Mouse (Mus musculus) embryo, embryonic 10 days (tissue): ENCODE results near the gene Pde8a.
"Not testable (repeated sequence)": the region's sequence is repeated elsewhere in the genome, so short reads cannot be mapped to it uniquely, and the experiment has no call there.

Experiments used
- DNase-seq: peaks from one replicate; pipeline ENCODE4 v3.0.0-alpha.2; 2015; ENCODE audit warnings: low spot score

Gene Pde8a

DNA sequence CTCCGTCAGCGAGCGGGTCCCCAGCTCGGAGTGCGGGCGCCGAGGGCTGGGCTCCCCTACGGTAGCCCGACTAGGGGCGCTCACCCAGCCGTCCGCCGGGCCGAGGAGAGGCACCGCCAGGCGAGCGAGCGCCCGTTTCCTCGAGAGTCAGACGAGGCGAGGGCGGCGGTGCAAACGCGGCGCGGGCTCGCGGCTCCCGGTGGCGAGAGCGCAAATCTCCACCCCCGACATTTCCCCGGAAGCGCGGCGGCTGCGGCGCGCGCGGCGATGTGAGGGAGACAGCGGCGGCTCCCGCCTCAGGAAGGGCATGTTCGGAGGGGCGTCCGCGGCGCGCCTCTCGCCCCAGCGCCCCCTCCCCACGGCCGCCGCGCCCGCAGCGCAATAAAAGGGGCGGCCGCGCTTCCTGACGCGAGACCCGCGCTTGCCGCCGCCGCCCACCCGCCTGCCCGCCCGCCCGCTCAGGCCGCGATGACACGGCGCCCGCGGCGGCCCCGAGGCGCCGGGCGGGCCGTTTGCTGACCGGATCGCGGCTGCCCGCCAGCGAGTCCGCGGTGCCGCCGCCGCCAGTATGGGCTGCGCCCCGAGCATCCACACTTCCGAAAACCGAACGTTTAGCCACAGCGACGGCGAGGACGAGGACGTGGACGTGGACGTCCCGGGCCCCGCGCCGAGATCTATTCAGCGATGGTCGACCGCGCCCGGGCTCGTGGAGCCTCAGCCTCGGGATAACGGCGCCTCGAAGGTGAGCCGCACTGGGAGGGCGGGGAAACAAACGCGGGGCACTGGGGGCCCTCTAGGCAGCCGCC lies at the start of gene Pde8a:
TSS of gene Pde8a (plus strand) at position 250 of the 806 bp plus-strand sequence.
- no peak for DNase-seq

DNA sequence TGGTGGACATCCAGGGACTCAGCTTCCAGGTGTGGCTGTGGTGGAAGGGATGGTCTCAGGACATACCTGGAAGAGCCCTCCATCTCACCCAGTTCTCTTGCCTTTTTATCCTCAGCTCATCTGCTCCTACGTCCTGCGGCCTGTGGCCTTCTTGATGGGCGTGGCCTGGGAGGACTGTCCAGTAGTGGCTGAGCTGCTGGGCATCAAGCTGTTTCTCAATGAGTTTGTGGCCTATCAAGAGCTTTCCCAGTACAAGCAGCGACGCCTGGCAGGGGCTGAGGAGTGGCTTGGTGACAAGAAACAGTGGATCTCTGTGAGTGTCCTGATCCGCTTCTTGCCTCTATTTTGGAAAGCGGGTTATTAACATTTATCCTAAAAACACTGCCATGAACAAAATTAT lies 49.0 kb upstream of the Pde8a start:
- DNase-seq: no peak

DNA sequence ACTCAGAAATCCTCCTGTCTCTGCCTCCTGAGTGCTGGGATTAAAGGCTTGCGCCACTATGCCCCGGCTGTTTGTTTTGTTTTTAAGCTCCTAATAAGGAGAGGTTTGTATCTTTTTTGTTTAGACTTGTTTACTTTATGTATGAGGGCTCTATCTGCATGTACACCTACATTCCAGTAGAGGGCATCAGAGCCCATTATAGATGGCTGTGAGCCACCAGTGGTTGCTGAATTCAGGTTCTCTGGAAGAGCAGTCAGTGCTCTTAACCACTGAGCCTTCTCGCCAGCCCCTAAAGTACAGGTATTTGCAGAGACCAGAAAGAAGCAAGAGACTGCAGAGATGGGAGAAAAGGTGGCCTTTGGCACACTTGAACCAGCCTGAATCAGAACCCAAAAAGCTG lies 46.3 kb upstream of the Pde8a start:
- DNase-seq: peak; percentile 77

DNA sequence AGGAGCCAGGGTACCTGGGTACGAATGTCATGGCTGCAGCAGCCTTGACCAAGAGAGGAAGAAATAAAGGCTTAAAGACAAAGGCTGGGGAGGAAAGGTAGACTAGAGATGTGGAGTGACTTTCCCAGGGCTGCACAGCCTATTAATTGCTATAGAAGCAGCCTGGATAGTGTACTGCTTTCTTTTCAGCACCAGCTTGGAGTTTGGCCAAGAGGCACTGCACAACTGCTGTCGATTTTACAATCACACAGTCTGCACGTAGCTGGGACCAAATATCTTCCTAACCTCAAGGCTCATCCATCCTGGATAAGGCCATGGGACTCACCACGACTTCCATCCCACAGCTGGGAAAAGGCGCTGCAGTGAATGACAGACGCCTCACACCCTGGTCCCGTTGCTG lies 44.0 kb upstream of the Pde8a start:
- no peak for DNase-seq

DNA sequence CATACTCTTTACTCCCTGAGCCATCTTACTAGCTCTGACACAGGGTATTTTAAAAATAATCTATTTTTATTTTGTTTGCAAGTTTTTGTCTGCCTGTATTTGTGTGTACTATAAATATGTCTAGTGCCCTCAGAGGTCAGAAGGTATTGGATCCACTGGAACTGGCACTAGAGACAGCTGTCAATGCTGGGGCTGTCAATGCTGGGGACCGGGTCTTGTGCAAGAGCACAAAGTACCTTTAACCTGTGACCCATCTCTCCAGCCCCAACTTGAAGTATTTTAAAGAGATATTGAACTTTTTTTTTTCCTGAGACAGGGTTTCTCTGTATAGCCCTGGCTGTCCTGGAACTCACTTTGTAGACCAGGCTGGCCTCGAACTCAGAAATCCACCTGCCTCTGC lies 39.5 kb upstream of the Pde8a start:
- no peak for DNase-seq

DNA sequence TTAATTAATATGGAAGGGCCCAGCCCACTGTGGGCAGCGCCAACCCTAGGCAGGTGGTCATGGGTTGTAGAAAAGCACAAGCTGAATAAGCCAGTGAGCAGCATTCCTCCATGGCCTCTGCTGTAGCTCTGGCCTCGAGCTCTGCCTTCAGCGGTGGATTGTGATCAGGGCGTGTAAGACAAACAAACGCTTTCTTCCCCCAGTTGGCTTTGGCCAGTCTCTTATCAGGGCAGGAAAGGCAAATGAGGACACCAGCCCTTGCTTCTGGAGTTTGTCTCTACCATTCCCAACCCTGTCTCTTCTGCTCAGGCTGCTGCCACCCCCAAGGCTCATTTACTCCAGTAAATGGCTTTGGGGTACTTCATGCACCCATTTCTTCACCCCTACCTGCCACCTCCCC lies 38.7 kb upstream of the Pde8a start:
- no peak for DNase-seq

DNA sequence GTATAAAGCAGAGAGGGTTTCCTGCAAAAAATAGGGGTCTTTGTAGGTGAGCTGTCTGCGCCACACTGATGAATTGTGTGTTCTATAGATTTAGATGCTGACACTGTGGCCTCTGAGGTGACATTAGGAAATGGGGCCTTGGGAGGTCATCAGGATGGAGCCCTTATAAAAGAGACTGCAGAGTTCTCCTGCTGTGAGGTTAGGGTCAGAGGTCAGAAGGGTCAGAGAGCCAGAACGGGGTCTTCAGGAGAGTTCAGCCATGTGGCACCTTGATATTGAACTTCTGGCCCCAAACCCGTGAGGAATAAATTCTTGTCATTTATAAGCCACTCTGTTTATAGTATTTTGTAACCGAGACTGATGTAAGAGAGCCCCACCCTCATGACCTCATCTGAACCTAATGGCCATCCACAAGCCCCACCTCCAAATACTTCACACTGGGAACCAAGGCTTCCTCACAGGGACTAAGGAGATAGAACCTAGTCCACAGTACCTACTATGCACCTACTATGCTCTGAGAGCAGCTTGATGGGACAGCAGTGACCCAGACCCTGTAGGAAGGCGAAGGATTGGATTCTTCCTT lies 37.1 kb upstream of the Pde8a start:
- DNase-seq: peak; percentile 53

DNA sequence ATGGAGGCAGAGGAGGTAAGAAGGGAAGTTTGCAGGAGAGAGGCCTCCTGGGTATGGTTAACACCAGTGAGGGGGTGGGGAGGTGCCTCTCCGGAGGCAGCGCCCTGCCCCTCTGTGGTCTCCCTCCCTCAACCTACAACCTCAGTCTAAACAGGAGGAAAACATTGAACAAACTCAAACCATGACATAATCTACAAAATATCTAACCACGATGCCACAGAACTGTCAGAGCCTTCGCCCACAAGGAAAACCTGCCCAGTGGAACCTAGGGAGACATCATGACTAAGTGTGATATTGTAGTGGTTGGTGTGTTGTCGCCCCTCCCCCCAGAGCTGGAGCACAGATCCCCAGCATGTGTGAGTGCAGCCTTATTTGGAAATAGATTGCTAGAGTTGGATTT lies 33.9 kb upstream of the Pde8a start:
- no peak for DNase-seq

DNA sequence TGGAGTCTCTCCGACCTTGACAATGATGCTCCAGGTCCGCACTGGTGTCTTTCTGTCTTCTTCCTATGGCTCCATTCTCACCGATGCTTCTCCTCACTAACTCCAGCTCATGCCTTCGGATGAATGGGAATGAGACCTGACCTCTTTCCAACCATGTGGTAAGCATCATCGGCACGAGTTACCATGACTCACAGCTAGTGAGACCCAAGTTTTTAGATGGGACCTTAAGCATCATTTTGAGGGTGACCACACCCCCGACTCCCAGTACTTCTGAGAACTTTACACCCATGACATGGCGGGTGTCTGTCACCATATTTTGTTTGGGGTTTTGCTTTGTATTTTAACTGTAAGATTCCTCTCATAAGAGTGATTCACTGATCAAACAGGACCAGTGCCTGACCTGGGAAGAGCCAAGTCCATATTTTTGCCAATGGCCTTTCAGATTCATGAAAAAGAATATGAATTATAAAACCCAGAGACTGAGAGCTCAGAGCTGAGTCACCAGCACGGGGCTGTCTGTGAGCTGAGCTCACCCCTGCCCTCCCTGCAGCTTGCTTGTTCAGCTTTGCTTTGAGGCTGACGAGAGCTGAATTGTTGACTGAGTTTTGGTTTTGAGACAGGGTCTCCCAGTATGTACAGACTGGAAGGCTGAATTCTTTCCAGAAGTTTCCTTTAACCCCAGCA lies 30.8 kb upstream of the Pde8a start:
- no peak for DNase-seq

DNA sequence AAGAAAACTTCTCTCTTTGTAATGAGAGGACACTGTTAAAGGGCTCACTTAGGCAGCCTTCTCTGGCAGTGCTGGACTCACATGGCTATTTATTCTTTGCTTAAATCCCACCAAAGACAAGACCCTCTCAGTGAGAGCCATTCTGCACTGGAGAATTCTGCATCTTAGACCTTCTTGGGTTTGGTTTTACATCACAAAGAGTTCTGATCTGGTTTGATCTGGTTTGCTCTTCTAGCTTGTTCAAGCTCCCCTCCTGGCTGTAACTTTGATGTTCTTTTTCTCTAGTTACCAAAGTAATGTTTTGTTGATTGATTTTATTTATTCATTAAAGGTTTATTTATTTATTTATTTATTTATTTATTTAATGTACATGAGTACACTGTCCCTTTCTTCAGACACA lies 30.2 kb upstream of the Pde8a start:
- no peak for DNase-seq

DNA sequence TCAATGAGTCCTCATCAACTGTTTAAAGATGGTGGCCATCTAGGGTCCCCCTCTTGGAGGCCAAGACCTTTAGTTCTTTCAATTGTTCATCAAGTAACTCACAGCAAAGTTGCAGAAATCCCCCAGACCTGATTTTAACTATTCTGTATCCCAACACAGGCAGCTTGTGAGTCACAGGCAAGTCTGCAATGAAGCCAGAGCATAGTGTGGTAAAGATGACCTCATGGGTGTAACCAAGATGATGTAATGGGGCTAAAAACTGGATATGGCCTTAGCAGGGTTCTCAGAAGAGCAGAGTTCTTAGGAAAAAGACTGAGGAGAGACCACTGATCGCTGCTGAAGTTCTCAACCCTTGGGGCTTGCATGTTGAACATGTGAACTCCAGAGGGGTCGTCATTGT lies 29.3 kb upstream of the Pde8a start:
- no peak for DNase-seq

DNA sequence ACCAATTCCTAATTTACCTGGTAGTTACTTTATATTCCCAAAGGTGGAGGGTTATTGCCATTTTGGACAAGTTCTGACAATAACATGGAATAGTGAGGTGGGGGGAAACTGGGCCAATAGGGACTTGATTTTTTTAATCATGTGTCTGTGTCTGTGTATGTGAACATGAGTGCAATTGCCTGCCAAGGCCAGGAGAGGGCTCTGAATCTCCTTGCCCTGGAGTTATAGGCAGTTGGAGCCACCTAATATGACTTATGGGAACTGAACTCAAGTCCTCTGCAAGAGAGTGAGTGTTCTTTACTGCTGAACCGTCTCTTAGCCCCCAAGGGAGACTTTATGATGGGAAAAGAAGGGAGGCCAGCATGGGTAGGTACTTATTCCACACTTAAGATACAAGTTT lies 28.7 kb upstream of the Pde8a start:
- no peak for DNase-seq

DNA sequence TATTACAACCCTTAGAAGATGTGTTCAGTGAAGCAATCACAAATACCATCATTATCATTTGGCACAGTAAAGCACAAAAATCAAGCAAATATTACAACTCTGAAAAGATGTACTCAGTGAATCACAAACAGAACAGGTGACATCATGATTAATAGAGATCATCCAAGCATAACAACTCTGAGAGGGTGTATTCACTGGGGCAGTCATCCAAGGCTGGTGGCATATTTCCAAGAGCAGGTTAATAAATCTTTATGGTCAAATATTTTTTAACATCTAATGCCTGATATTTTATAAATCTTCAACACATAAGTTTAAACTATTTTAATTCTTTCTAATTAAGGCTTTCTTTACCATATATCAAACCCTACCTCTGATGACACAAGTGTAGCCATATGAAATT lies 27.4 kb upstream of the Pde8a start:
- DNase-seq: not testable (repeated sequence)

DNA sequence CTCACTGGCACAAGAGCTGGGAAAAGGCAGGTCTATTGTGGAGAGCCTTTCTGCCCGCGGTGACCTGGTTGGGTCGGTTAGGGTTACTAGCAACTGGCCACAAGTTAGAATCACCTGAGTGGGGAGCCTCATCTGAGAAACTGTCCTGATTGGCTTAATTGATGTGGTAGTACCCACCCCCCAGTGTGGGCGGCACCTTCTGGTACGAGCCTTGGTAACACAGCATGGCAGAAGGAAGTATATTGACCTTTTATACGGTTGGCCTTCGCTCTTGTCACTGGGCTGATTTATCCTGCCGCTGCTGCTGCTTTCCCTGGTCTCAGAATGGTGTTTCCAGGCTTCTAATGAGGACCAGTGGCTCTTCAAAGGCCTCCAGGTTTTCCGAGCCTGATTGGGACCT lies 24.2 kb upstream of the Pde8a start:
- no peak for DNase-seq

DNA sequence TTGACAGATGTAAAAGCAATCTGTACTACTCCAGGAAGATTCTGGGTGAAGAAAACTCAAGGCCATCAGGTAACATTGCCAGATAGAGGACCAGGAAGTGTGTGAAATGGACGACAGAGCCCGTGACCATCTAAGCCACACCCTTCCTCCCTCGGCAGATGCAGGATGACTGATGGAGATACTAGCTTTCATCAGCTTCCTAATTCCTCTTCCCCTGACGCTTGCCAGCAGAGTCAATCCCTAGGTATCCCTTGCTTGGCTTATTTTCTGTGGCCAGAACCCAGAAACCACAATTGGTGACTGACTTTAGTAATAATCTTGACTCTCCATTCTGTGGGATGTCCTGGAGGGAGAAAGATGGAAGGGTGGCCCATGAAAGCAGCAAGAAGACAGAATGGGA lies 17.9 kb upstream of the Pde8a start:
- DNase-seq: no peak

DNA sequence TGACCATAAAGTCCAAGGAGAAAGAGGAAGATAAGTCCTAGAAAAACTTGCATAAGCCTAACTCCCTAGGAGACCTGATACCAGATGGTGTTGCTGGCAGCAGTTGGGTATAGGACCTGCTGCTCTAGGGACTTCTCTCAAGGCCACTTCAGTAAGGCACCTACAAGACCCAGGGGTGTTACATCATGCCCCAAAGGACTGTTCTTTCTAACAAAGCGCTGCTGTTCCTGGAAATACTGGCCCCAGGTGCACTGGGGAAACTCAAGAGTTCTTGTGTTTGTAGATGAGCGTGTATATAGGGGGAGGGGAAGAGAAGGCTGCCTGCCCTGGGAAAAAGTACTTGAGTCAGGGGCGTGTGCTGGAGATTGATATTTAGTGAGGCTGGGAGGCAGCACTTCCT lies 16.6 kb upstream of the Pde8a start:
- no peak for DNase-seq

DNA sequence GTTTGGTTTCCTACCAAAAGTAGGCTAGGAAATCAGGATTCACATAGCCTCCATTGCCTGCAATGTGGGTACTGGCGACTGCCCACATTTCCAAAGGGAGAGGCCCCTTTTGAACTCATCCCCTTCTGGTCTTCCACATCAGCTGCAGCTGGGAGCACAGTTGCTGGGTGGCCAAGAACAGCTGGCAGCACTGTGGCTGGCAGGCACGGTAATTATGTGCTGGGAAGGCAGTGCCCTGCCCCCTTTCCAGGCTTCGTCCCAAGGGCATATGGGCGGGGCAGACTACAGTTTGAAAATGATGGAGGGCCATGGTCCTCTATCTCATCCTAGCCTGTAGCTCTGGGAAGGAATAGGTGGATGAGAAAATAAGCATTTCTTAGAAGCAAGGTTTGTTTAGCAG lies 14.9 kb upstream of the Pde8a start:
- no peak for DNase-seq

DNA sequence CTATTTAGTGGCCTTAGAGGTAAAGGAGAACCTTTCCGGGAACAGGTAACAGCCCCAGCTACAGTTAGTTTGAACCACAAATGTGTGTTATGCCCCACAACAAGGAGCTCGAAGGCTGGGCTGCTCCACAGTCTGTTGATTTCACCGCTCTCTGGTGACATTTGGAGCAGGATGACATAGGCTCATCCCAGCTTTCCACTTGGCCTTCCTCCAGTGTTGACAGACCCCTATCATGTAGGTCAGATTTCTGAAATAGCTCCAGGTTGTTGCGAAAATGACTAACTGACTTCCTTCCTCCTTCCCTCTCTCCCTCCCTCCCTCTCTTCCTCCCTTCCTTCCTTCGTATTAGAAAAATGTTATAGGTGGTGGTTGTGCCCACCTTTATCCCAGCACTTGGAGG lies 14.3 kb upstream of the Pde8a start:
- DNase-seq: no peak

DNA sequence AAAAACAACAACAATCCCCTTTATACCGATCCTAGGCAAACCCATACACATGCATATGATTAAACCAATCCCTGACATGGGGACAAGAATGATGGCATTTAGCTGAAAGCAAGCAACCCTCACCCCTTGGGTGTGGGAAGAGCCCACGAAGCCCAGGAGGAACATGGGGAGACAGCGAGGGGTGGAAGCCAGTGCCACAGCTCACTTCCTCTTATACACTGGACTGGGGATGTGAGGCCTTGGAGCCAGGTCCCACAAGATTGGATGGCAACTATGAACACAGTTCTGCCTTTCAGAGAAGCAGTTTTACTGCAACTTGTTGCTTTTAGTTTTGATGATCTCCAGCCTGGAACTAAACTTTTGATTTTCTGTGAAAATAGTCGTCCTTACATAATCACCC lies 13.6 kb upstream of the Pde8a start:
- DNase-seq: no peak

DNA sequence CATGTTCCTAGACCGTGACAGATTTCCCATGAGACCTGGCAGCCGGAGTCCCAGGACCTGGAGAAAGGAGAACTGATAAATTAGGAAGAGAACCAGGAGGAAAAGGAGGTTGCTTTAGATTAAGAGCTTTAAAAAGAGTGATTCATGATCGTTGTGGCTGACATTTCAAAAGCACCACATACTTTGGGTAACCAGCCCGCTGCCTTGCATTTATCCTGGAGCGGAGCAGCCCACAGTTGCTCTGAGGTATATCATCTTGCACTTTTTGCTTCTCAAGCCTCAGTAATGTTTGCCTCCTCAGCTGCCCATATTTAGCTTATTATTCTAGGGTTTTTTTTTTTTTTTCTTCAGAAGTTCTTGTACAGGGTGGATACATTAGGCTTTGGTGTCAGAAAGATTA lies 11.0 kb upstream of the Pde8a start:
- DNase-seq: no peak

DNA sequence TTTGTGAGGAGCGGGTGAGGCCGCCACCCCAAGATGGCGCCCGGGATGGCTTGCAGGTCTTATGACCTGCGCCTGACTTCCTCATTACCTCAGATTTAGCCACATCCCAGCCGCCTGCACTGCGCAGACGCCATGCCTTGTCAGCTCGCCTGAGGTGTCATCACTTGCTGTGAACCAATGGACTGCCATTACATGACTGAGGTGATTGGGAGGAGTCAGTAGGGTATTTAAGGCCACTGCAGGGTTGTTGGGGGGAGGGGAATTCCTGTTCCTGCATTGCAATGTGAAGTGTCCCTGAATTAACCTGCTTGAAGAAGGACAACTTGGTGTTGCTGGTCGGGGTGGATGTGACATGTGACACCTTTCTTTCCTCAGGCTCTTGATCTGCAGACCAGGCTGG lies 9.8 kb upstream of the Pde8a start:
- DNase-seq: not testable (repeated sequence)

DNA sequence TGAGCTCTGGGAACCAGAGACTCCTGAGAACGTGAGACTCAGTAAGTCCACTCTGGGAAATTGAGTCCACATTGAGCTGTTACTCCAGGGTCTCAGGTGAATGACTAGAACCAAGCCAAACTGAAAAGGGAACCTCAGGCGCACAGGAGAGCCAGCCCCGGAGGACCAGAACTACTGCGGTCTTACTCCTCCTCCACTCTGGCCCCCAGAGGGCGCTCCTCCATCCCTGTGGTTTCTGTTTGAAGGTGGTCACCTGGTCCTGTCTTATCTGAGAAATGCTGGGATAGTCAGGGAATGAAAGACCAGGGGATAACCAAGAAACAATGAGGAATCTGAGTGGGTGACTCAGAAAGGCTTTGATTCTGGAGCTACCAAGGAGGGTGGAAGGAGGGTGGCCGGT lies 4.5 kb upstream of the Pde8a start:
- peak; percentile 71 for DNase-seq

DNA sequence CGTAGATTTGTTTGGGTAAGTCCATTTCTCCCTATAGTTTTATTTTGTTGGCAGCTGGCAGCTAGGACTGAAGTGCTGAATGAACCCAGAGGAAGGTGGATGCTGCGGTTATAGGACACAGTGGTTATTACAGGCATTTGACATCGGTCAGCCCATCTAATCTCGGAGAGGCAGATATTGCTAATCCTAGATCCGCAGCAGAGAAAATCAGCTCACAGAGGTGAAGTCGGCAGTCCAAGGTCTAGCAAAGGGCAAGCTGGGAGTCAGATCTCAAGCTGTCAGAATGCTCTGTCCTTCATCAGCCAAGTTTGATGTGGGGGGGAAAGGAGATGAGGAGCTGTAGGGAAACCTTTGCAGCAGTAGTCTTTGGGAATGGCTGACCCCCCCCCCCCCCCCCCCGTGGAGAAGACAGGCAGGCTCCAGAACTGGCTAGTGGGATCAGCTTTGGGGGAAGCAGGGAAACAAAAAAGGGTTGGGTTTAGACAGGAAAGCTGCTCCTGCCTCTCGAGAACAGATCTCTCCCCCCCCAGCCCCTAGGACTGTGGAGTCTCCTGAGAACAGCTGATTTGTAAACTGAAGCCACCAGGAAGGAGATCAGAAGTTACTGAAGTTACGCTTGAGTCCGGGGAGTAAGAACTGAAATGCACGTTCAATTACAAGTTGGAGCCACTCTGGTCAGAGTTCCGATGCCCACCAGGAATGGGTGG lies 3.3 kb upstream of the Pde8a start:
- DNase-seq: no peak
